13 mouse cellular contexts compared by ENCODE assay signal in genomic region chr1:132581845-132582839, GRCm38 (mm10). TPM values are rescaled to one million over a fixed set of nuclear protein-coding genes. Genes with fewer than 3 reads are reported as not detected.
A peak's percentile ranks its signal among the peaks of the same experiment; 100 is the strongest.
DNase-seq lines count a peak whose midpoint lies in the region; ATAC-seq lines count a peak whose summit lies in the region.
"Had no signal": no experiment of that assay in that cellular context is flagged by ENCODE, and none has a peak within 500 bp of the region (broad histone marks: within the 10 kb centered on the region; RNA-seq: fewer than 3 reads in every experiment).

No protein-coding gene starts in this region.

- peak; percentile 47 for DNase-seq in embryo, embryonic 10.5 days (ENCODE audit: low spot score)
- DNase-seq in embryo, embryonic 9.5 days (ENCODE audit: extremely low spot score), result no peak
- peak; percentile 27 for DNase-seq in hindbrain, embryonic 14.5 days (ENCODE audit: low spot score)
- DNase-seq in kidney, adult 18-20 months, result no peak
- DNase-seq in heart, adult 11 months, result no peak
- DNase-seq: kidney, adult 11 months; liver, postnatal 0 days had no signal

- no peak overlapping the region for H3K4me3 ChIP-seq in embryonic facial prominence, embryonic 13.5 days
- no peak overlapping the region for H3K4me3 ChIP-seq in hindbrain, embryonic 14.5 days (replicated peaks; ENCODE audit: low read length)
- no peak overlapping the region for H3K4me3 ChIP-seq in neural tube, embryonic 13.5 days

- no peaks in the 10 kb centered on the region for H3K9me3 ChIP-seq in embryonic facial prominence, embryonic 13.5 days
- H3K9me3 ChIP-seq in hindbrain, embryonic 14.5 days (ENCODE audit: control insufficient read depth, low read length), result no peaks in the 10 kb centered on the region
- H3K9me3 ChIP-seq in neural tube, embryonic 13.5 days, result no peaks in the 10 kb centered on the region

- 0 out of 2 replicates have a peak, but pooled peaks have one; percentile 38 for ATAC-seq in embryonic facial prominence, embryonic 13.5 days (ENCODE audit: insufficient number of reproducible peaks, insufficient read depth, low FRiP score, low TSS enrichment, low read depth)
- ATAC-seq in hindbrain, embryonic 14.5 days (ENCODE audit: low FRiP score), result peak; percentile 54
- peak; percentile 52 for ATAC-seq in neural tube, embryonic 13.5 days (ENCODE audit: low read depth)
- ATAC-seq in megakaryocyte progenitor cell, adult 5-6 weeks (replicated peaks; ENCODE audit: poor library complexity), result no peak
- ATAC-seq: liver, postnatal 0 days had no signal

- H3K27me3 ChIP-seq in embryonic facial prominence, embryonic 13.5 days, result no peaks in the 10 kb centered on the region
- H3K27me3 ChIP-seq in hindbrain, embryonic 14.5 days (ENCODE audit: control insufficient read depth, insufficient read depth, low read length), result no peaks in the 10 kb centered on the region
- no peaks in the 10 kb centered on the region for H3K27me3 ChIP-seq in neural tube, embryonic 13.5 days

- H3K4me1 ChIP-seq in embryonic facial prominence, embryonic 13.5 days, result peaks cover 27% of the 10 kb centered on the region
- peaks cover 41% of the 10 kb centered on the region for H3K4me1 ChIP-seq in hindbrain, embryonic 14.5 days (replicated peaks; ENCODE audit: control insufficient read depth, insufficient read depth, low read length)
- peaks cover 72% of the 10 kb centered on the region for H3K4me1 ChIP-seq in neural tube, embryonic 13.5 days (replicated peaks)

- no peaks in the 10 kb centered on the region for H3K36me3 ChIP-seq in embryonic facial prominence, embryonic 13.5 days
- peaks cover 20% of the 10 kb centered on the region for H3K36me3 ChIP-seq in hindbrain, embryonic 14.5 days (replicated peaks; ENCODE audit: control insufficient read depth, insufficient read depth)
- peaks cover 41% of the 10 kb centered on the region for H3K36me3 ChIP-seq in neural tube, embryonic 13.5 days

- 28% methylated on average over 14 of the region's 14 CpGs for WGBS in embryonic facial prominence, embryonic 13.5 days
- 12% methylated on average over 14 of the region's 14 CpGs for WGBS in hindbrain, embryonic 14.5 days
- 29% methylated on average over 14 of the region's 14 CpGs for WGBS in neural tube, embryonic 13.5 days

- peak overlapping the region; percentile 65 for H3K27ac ChIP-seq in embryonic facial prominence, embryonic 13.5 days
- peak overlapping the region; percentile 82 for H3K27ac ChIP-seq in hindbrain, embryonic 14.5 days
- peak overlapping the region; percentile 90 for H3K27ac ChIP-seq in neural tube, embryonic 13.5 days (replicated peaks)

- peak overlapping the region; percentile 32; the same call in 1 of the 2 replicates for H3K9ac ChIP-seq in embryonic facial prominence, embryonic 13.5 days
- H3K9ac ChIP-seq in hindbrain, embryonic 14.5 days, result peak overlapping the region; percentile 42
- peak overlapping the region; percentile 54 for H3K9ac ChIP-seq in neural tube, embryonic 13.5 days
- H3K9ac ChIP-seq: liver, postnatal 0 days had no signal

- H3K4me2 ChIP-seq in embryonic facial prominence, embryonic 13.5 days, result 0 out of 2 replicates have a peak overlapping the region, but pooled peaks have one; percentile 3
- no peak overlapping the region for H3K4me2 ChIP-seq in hindbrain, embryonic 14.5 days (replicated peaks)
- no peak overlapping the region for H3K4me2 ChIP-seq in neural tube, embryonic 13.5 days
- H3K4me2 ChIP-seq: heart, embryonic 11.5 days had no signal

RNA-seq across cellular contexts. Expression of gene Cntn2, which starts 39.1 kb away (rescaled TPM):
- 2.9 and 4.4 TPM in 2 replicates for polyA plus RNA-seq in embryonic facial prominence, embryonic 13.5 days (2015; fragmentation: Nextera tagmentation; extraction: Ambion mirVana)
- polyA plus RNA-seq in hindbrain, embryonic 14.5 days (2014; fragmentation: Nextera tagmentation; extraction: Ambion mirVana), result 26.1 and 28.1 TPM in 2 replicates
- polyA plus RNA-seq in neural tube, embryonic 13.5 days (2015; fragmentation: Nextera tagmentation; extraction: Ambion mirVana), result 84.9 and 102 TPM in 2 replicates
- not detected in 2 replicates for total RNA-seq in megakaryocyte progenitor cell, adult 5-6 weeks (2015)
- not detected in 2 replicates for total RNA-seq in megakaryocyte progenitor cell, adult 5-6 weeks (2017)
- total RNA-seq: monocyte, adult 5-6 weeks had no signal
- polyA plus RNA-seq: C2C12 had no signal

Comparison
In these comparisons a context has a peak if more than half of its experiments do, and no peak if none do; other contexts are left out.
1. DNase-seq: peak in embryo, embryonic 10.5 days (single experiment) and hindbrain, embryonic 14.5 days (single experiment); none in embryo, embryonic 9.5 days (single experiment), kidney, adult 18-20 months (single experiment) and heart, adult 11 months (single experiment).
2. Peak in every context shown above with its lines, with median percentiles within 50 percentile points of each other: H3K27ac ChIP-seq and H3K9ac ChIP-seq.